Mouse (Mus musculus) small intestine, adult 2 months (tissue): Measurements from ENCODE around the gene Olfr418.

Experiments used
- CTCF ChIP-seq: fragments of 200-500 bp; IDR thresholded peaks from 2 replicates; pipeline ENCODE4 v1.5.1; 2012; ENCODE audit warnings: low read depth, mild to moderate bottlenecking, control low read depth, inconsistent platforms, low read length, moderate library complexity, mixed read lengths; ENCODE audit not compliant: insufficient replicate concordance, insufficient read length; ENCODE audit errors: extremely low read depth
- POLR2A ChIP-seq: fragments of 200-500 bp; IDR thresholded peaks from 2 replicates; pipeline ENCODE4 v1.6.1; 2012; ENCODE audit warnings: low read depth, mild to moderate bottlenecking, control low read depth, inconsistent platforms, low read length, moderate library complexity

- TF ChIP-seq CTCF (no peak), POLR2A (no peak)
Observed at GRCm38 (mm10) chr1:173227081-173227480, 38.7 kb upstream of the Olfr418 start, which contains the start of gene Fcer1a.
